Mouse (Mus musculus): ENCODE measurements around the gene Gstz1. TPM values are rescaled to one million over a fixed set of nuclear protein-coding genes. Genes with fewer than 3 reads are reported as not detected.

The Gstz1 gene
- polyA plus RNA-seq (2012; rRNA removed; ENCODE audit: low replicate concordance), result 350 and 667 TPM in 2 replicates

GRCm38 (mm10) chr12:87146966-87147365 is at the start of gene Gstz1:
Gstz1 (plus strand) TSS chr12:87147165.

GRCm38 (mm10) chr12:87102165-87102631 is 44.8 kb upstream of the Gstz1 start, which contains the start of gene Ngb:
Ngb (minus strand) TSS chr12:87102539.

GRCm38 (mm10) chr12:87147395-87148089 is 577 bp downstream of the Gstz1 start, which contains the start of gene Pomt2:
Pomt2 (minus strand) TSS chr12:87147968.

DNA sequence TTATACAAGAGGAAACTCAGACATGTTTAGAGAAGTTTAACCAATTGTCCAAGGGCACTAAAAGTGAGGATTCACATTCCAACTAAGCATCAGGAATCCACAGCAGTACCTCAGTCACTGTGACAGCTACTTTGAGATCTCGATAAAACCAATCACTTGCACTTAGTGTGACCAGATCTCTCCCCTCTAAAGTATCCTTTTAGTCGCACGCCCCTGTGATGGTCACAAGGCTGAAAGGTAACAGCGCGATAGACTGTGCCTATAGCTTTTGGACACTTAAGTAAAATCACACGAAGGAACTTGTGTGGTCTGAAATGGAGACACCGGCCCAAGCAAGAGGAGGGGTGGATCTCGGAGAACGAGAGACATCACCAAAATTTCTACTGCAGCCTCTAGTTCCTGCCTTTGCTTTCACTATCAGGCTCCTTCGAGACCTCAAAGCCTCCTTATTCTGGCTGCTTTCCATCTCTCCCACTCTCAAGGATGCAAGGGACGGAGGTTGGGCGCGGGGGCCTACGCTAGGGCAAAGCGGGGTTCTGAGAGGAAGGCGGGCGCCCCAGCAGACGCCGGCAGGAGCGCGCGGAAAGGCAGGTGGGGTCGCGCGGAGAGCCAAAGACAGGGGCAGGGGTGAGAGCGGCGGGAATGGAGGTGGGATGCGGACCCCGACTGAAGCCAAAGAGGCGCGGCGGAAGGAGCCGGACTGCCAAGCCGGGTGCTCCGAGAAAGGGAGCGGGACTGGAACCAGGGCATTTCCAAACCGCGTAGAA is 52.4 kb downstream of the Gstz1 start, which contains the start of gene Samd15:
TSS of gene Samd15 (plus strand) at position 518 of the 767 bp plus-strand sequence.

DNA sequence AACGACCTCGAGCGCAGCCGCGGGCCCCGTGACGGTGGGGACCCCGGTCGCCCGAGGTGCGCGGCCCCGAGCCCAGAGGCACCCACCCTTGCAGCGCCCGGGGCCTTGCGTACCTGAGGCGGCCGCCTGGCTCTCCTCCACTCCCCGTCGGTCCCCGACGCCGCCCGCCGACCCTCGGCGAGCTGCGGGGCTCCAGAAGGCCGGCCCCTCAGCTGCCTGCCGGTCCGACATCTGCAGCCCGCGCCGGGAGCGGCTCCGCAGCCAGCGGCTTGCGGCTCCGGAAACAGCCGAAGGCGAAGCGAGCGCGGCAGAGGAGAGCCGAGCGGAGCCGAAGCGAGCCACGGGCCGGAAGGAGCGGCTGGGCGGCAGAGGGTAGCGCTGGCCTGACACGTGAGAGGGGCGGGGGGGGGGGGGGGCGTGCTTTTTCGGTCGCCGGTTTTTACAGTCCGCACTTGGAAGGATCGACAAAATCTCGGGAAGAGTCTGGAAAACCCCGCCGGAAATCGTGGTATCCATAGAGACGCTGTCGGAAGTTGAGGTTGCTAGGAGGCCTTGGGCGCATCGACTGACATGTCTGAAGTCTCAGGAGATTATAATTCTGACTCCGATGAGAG is 53.1 kb downstream of the Gstz1 start, which contains the start of gene Tmed8:
TSS of gene Tmed8 (minus strand) at position 482 of the 614 bp plus-strand sequence.

Other genes with a start within 250 kb of the Gstz1 start
- 30.2 and 36.1 TPM in 2 replicates for gene Cipc, start 200.1 kb upstream of the Gstz1 start, polyA plus RNA-seq (2012; rRNA removed; ENCODE audit: low replicate concordance)
- not detected in 2 replicates for gene Zdhhc22, start 156.7 kb upstream of the Gstz1 start, polyA plus RNA-seq (2012; rRNA removed; ENCODE audit: low replicate concordance)
- gene Tmem63c, start 125.8 kb upstream of the Gstz1 start, polyA plus RNA-seq (2012; rRNA removed; ENCODE audit: low replicate concordance), result 0.04 and 0.14 TPM in 2 replicates
- 0.45 and 0.52 TPM in 2 replicates for gene Ngb, start 44.6 kb upstream of the Gstz1 start, polyA plus RNA-seq (2012; rRNA removed; ENCODE audit: low replicate concordance)
- 11.8 and 20.6 TPM in 2 replicates for gene Pomt2, start 803 bp downstream of the Gstz1 start, polyA plus RNA-seq (2012; rRNA removed; ENCODE audit: low replicate concordance)
- gene Samd15, start 52.6 kb downstream of the Gstz1 start, polyA plus RNA-seq (2012; rRNA removed; ENCODE audit: low replicate concordance), result not detected in 2 replicates
- gene Tmed8, start 53.3 kb downstream of the Gstz1 start, polyA plus RNA-seq (2012; rRNA removed; ENCODE audit: low replicate concordance), result 5.1 and 8.2 TPM in 2 replicates
- gene Noxred1, start 91.6 kb downstream of the Gstz1 start, polyA plus RNA-seq (2012; rRNA removed; ENCODE audit: low replicate concordance), result 0.73 and 1.2 TPM in 2 replicates
- 21.4 and 56.2 TPM in 2 replicates for gene Vipas39, start 119.1 kb downstream of the Gstz1 start, polyA plus RNA-seq (2012; rRNA removed; ENCODE audit: low replicate concordance)
- gene Ahsa1, start 119.3 kb downstream of the Gstz1 start, polyA plus RNA-seq (2012; rRNA removed; ENCODE audit: low replicate concordance), result 34.0 and 47.0 TPM in 2 replicates
- 0.62 and 1.4 TPM in 2 replicates for gene Ism2, start 152.5 kb downstream of the Gstz1 start, polyA plus RNA-seq (2012; rRNA removed; ENCODE audit: low replicate concordance)
- gene Sptlc2, start 241.2 kb downstream of the Gstz1 start, polyA plus RNA-seq (2012; rRNA removed; ENCODE audit: low replicate concordance), result 6.3 and 12.0 TPM in 2 replicates